10 mouse cellular contexts compared by ENCODE assay signal in genomic region chrX:72987520-72987905, GRCm38 (mm10). TPM values are rescaled to one million over a fixed set of nuclear protein-coding genes. Genes with fewer than 3 reads are reported as not detected.
DNase-seq lines count a peak whose midpoint lies in the region; ATAC-seq lines count a peak whose summit lies in the region.
"Had no signal": no experiment of that assay in that cellular context is flagged by ENCODE, and none has a peak within 500 bp of the region (broad histone marks: within the 10 kb centered on the region; RNA-seq: fewer than 3 reads in every experiment).

No protein-coding gene starts in this region.

- no peaks in the 10 kb centered on the region for H3K4me1 ChIP-seq in lung, embryonic 15.5 days
- no peaks in the 10 kb centered on the region for H3K4me1 ChIP-seq in forebrain, embryonic 11.5 days (replicated peaks; ENCODE audit: control insufficient read depth, insufficient read depth, low read length)
- H3K4me1 ChIP-seq in limb, embryonic 10.5 days = no peaks in the 10 kb centered on the region
- H3K4me1 ChIP-seq in neural tube, embryonic 14.5 days (ENCODE audit: control insufficient read depth, insufficient read depth, low read length) = no peaks in the 10 kb centered on the region

- DNase-seq in lung, postnatal 4 days = no peak
- no peak for DNase-seq in forebrain, embryonic 11.5 days (ENCODE audit: low spot score)
- no peak for DNase-seq in limb, embryonic 10.5 days (ENCODE audit: low spot score)
- DNase-seq in frontal cortex, postnatal 10 days (ENCODE audit: low spot score in 2 of 2) = no peak
- DNase-seq in cerebellum, postnatal 36 days = no peak
- no peak for DNase-seq in adrenal gland, postnatal 36 days

- 20% methylated on average over 14 of the region's 14 CpGs for WGBS in lung, embryonic 15.5 days
- 25% methylated on average over 14 of the region's 14 CpGs for WGBS in forebrain, embryonic 11.5 days
- 33% methylated on average over 14 of the region's 14 CpGs for WGBS in limb, embryonic 10.5 days
- WGBS in neural tube, embryonic 14.5 days = 26% methylated on average over 14 of the region's 14 CpGs

- H3K9me3 ChIP-seq in lung, embryonic 15.5 days = no peaks in the 10 kb centered on the region
- H3K9me3 ChIP-seq in forebrain, embryonic 11.5 days (ENCODE audit: control insufficient read depth, low read length) = no peaks in the 10 kb centered on the region
- H3K9me3 ChIP-seq in limb, embryonic 10.5 days (replicated peaks) = no peaks in the 10 kb centered on the region
- H3K9me3 ChIP-seq in neural tube, embryonic 14.5 days (ENCODE audit: control insufficient read depth, low read length) = no peaks in the 10 kb centered on the region

- no peak overlapping the region; the same call in 1 of the 2 replicates for H3K27ac ChIP-seq in lung, embryonic 15.5 days
- H3K27ac ChIP-seq in forebrain, embryonic 11.5 days (ENCODE audit: low read depth, low read length) = no peak overlapping the region
- peak overlapping the region; percentile 77 for H3K27ac ChIP-seq in limb, embryonic 10.5 days
- H3K27ac ChIP-seq in neural tube, embryonic 14.5 days (ENCODE audit: low read depth, low read length) = no peak overlapping the region
- H3K27ac ChIP-seq: macrophage had no signal

- no peaks in the 10 kb centered on the region for H3K27me3 ChIP-seq in lung, embryonic 15.5 days
- no peaks in the 10 kb centered on the region for H3K27me3 ChIP-seq in forebrain, embryonic 11.5 days (ENCODE audit: control insufficient read depth, insufficient read depth, low read length)
- H3K27me3 ChIP-seq in limb, embryonic 10.5 days (ENCODE audit: low read depth, poor library complexity, severe bottlenecking) = peaks cover 95% of the 10 kb centered on the region
- no peaks in the 10 kb centered on the region for H3K27me3 ChIP-seq in neural tube, embryonic 14.5 days (ENCODE audit: control insufficient read depth, insufficient read depth, low read length)

- H3K4me2 ChIP-seq in lung, embryonic 15.5 days = peak overlapping the region; percentile 69
- H3K4me2 ChIP-seq in forebrain, embryonic 11.5 days (ENCODE audit: low read depth, low read length, severe bottlenecking) = peak overlapping the region; percentile 59
- H3K4me2 ChIP-seq in neural tube, embryonic 14.5 days (ENCODE audit: low read depth, low read length) = peak overlapping the region; percentile 47

- peak overlapping the region; percentile 39 for H3K4me3 ChIP-seq in lung, embryonic 15.5 days
- H3K4me3 ChIP-seq in forebrain, embryonic 11.5 days (ENCODE audit: low read depth, low read length) = peak overlapping the region; percentile 32
- peak overlapping the region; percentile 55 for H3K4me3 ChIP-seq in limb, embryonic 10.5 days
- H3K4me3 ChIP-seq in neural tube, embryonic 14.5 days (ENCODE audit: low read depth, low read length) = peak overlapping the region; percentile 26
- H3K4me3 ChIP-seq: erythroblast, embryonic 14.5 days had no signal

- ATAC-seq in lung, embryonic 15.5 days (ENCODE audit: borderline replicate concordance, extremely low read depth, low FRiP score, low TSS enrichment) = no peak
- no peak for ATAC-seq in forebrain, embryonic 11.5 days (replicated peaks; ENCODE audit: low FRiP score)
- ATAC-seq in neural tube, embryonic 14.5 days (ENCODE audit: low read depth) = no peak

- no peaks in the 10 kb centered on the region for H3K36me3 ChIP-seq in lung, embryonic 15.5 days
- H3K36me3 ChIP-seq in forebrain, embryonic 11.5 days (ENCODE audit: control insufficient read depth, insufficient read depth, low read length) = no peaks in the 10 kb centered on the region
- H3K36me3 ChIP-seq in limb, embryonic 10.5 days = no peaks in the 10 kb centered on the region
- no peaks in the 10 kb centered on the region for H3K36me3 ChIP-seq in neural tube, embryonic 14.5 days (ENCODE audit: control insufficient read depth, insufficient read depth, low read length)

- no peak overlapping the region for H3K9ac ChIP-seq in lung, embryonic 15.5 days
- H3K9ac ChIP-seq in forebrain, embryonic 11.5 days (ENCODE audit: low read length) = peak overlapping the region; percentile 23; the same call in 1 of the 2 replicates
- H3K9ac ChIP-seq in neural tube, embryonic 14.5 days (replicated peaks; ENCODE audit: low read depth, low read length) = 0 out of 2 replicates have a peak overlapping the region, but pooled peaks have one; percentile 11

RNA-seq across cellular contexts. Expression of gene Zfp185, which starts 0.4 kb away (rescaled TPM):
- polyA plus RNA-seq in lung, embryonic 15.5 days (2015; fragmentation: Nextera tagmentation; extraction: Ambion mirVana) = 7.1 TPM in 2 replicates
- polyA plus RNA-seq in forebrain, embryonic 11.5 days (2014; fragmentation: Nextera tagmentation; extraction: Ambion mirVana) = 3.9 and 4.0 TPM in 2 replicates
- 2.5 and 3.9 TPM in 2 replicates for polyA plus RNA-seq in limb, embryonic 10.5 days (2016; fragmentation: Nextera tagmentation; extraction: Ambion mirVana)
- 0.45 and 0.83 TPM in 2 replicates for polyA plus RNA-seq in neural tube, embryonic 14.5 days (2014; fragmentation: Nextera tagmentation; extraction: Ambion mirVana)
- total RNA-seq in adrenal gland, postnatal 36 days (2021) = 1 to 10 TPM; 3.4 TPM
- polyA plus RNA-seq: macrophage had no signal

RNA-seq across cellular contexts. Expression of gene Pnma5, which starts 49.4 kb away (rescaled TPM):
- polyA plus RNA-seq in lung, embryonic 15.5 days (2015; fragmentation: Nextera tagmentation; extraction: Ambion mirVana) = 0.08 TPM in 1 of 2 replicates, not detected in the other
- polyA plus RNA-seq in forebrain, embryonic 11.5 days (2014; fragmentation: Nextera tagmentation; extraction: Ambion mirVana) = 0.08 TPM in 1 of 2 replicates, not detected in the other
- not detected in 2 replicates for polyA plus RNA-seq in limb, embryonic 10.5 days (2016; fragmentation: Nextera tagmentation; extraction: Ambion mirVana)
- 0.12 and 0.19 TPM in 2 replicates for polyA plus RNA-seq in neural tube, embryonic 14.5 days (2014; fragmentation: Nextera tagmentation; extraction: Ambion mirVana)
- under 1 TPM; 0.10 to 0.30 TPM for total RNA-seq in adrenal gland, postnatal 36 days (2021)
- polyA plus RNA-seq: erythroblast, embryonic 14.5 days; macrophage had no signal
